Mouse (Mus musculus): ENCODE measurements around the gene Inppl1. TPM values are rescaled to one million over a fixed set of nuclear protein-coding genes. Genes with fewer than 3 reads are reported as not detected.

Inppl1 gene
- polyA plus RNA-seq, 1 experiment: 54.1 TPM

GRCm38 (mm10) chr7:101851689-101852088, 13.7 kb upstream of the Inppl1 start:
- 79% methylated on average over 6 of the region's 6 CpGs for WGBS
- no peak for DNase-seq (ENCODE audit: low read depth, low spot score)

GRCm38 (mm10) chr7:101847934-101848333, 9.9 kb upstream of the Inppl1 start:
- DNase-seq (ENCODE audit: low read depth, low spot score): no peak
- WGBS: 84% methylated on average over 1 of the region's 1 CpGs

GRCm38 (mm10) chr7:101844186-101844585, 6.2 kb upstream of the Inppl1 start:
- DNase-seq (ENCODE audit: low read depth, low spot score): no peak
- WGBS: 54% methylated on average over 6 of the region's 6 CpGs

GRCm38 (mm10) chr7:101837154-101837605, 849 bp downstream of the Inppl1 start:
- DNase-seq (ENCODE audit: low read depth, low spot score): no peak
- 1% methylated on average over 20 of the region's 20 CpGs for WGBS

- no peak for DNase-seq (ENCODE audit: low read depth, low spot score)
- WGBS: under 1% methylated on average over 63 of the region's 63 CpGs
Measured at GRCm38 (mm10) chr7:101836271-101837153, 1.5 kb downstream of the Inppl1 start.

GRCm38 (mm10) chr7:101835457-101836109, 2.4 kb downstream of the Inppl1 start:
- WGBS: 34% methylated on average over 5 of the region's 5 CpGs
- DNase-seq (ENCODE audit: low read depth, low spot score): no peak

GRCm38 (mm10) chr7:101834903-101835302, 3.1 kb downstream of the Inppl1 start:
- WGBS: 61% methylated on average over 3 of the region's 3 CpGs
- no peak for DNase-seq (ENCODE audit: low read depth, low spot score)

- no peak for DNase-seq (ENCODE audit: low read depth, low spot score)
- WGBS: 77% methylated on average over 3 of the region's 3 CpGs
Measured at GRCm38 (mm10) chr7:101833916-101834584, 4.0 kb downstream of the Inppl1 start.

- DNase-seq (ENCODE audit: low read depth, low spot score): no peak
- 72% methylated on average over 5 of the region's 5 CpGs for WGBS
Measured at GRCm38 (mm10) chr7:101833352-101833751, 4.7 kb downstream of the Inppl1 start.

GRCm38 (mm10) chr7:101832372-101832771, 5.7 kb downstream of the Inppl1 start:
- 88% methylated on average over 4 of the region's 4 CpGs for WGBS
- DNase-seq (ENCODE audit: low read depth, low spot score): no peak

- DNase-seq (ENCODE audit: low read depth, low spot score): no peak
- WGBS: 96% methylated on average over 8 of the region's 8 CpGs
Measured at GRCm38 (mm10) chr7:101831437-101831836, 6.6 kb downstream of the Inppl1 start.

- DNase-seq (ENCODE audit: low read depth, low spot score): no peak
- 98% methylated on average over 3 of the region's 3 CpGs for WGBS
Measured at GRCm38 (mm10) chr7:101830373-101830772, 7.7 kb downstream of the Inppl1 start.

- no peak for DNase-seq (ENCODE audit: low read depth, low spot score)
- WGBS: 74% methylated on average over 18 of the region's 18 CpGs
Measured at GRCm38 (mm10) chr7:101823758-101824630, 14.0 kb downstream of the Inppl1 start.

GRCm38 (mm10) chr7:101822836-101823757, 14.9 kb downstream of the Inppl1 start:
- no peak for DNase-seq (ENCODE audit: low read depth, low spot score)
- WGBS: 46% methylated on average over 32 of the region's 32 CpGs

- 2% methylated on average over 64 of the region's 71 CpGs for WGBS
- DNase-seq (ENCODE audit: low read depth, low spot score): no peak
Measured at GRCm38 (mm10) chr7:101821571-101822501, 16.2 kb downstream of the Inppl1 start.

- 12% methylated on average over 35 of the region's 35 CpGs for WGBS
- DNase-seq (ENCODE audit: low read depth, low spot score): no peak
Measured at GRCm38 (mm10) chr7:101820295-101821030, 17.6 kb downstream of the Inppl1 start.
